Mouse (Mus musculus): ENCODE data around the gene Hs6st3.

DNA sequence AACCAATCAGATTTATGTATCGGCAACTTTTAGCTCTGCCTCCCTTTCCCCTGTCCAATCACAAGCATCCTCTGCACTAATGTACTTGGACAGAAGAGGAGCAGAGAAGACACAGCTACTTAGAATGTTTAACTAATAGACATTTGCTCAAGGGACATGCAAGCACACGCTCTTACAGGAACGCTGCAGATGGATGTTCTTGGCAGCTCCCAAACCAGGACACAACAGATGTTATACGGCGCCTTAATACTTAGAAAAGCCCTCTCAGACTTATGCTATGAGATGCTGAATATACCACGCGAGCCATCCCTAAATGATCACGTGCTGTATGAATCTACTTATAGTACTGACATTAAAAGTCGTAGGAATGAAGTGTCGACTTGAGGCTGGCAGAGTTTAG, 263.5 kb downstream of the Hs6st3 start:
- TF ChIP-seq CTCF (IDR thresholded peaks at IDR 0.05; ENCODE audit: control insufficient read depth, insufficient read depth, low read length) (no peak), POLR2A (IDR thresholded peaks at IDR 0.05; ENCODE audit: borderline replicate concordance, control insufficient read depth, low read depth, low read length) (no peak)
